Mouse (Mus musculus): ENCODE data around the gene Tanc1.
A peak's percentile ranks its signal among the peaks of the same experiment; 100 is the strongest.

The Tanc1 gene

DNA sequence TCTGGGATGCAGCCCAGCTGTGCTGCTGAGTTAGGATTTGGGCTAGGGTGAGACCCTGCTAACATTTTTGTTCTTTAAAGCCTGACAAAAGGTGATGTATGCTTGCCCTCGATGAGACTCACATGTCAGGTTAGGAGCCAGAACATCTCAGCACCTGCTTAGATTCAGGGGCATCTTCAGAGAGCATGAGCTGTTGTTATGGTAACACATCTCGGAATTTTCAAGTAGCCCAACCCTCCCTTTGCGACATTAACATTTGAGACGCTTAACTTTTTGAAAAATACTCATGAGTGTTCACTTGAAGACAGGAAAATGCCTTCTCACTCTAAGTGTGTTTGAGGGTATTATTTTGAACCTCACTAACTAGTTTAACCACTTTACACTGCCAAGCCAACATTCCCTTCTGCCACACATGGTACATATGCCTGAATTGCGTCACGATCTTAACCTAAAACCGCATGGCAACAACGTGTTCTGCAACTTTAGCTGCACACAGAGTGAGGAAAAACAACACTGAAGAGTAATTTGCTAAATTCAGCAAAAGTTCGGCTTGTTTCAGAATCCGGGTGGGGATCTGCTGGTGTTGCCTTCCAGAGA lies 67.7 kb downstream of the Tanc1 start:
- no peak for DNase-seq (ENCODE audit: extremely low read depth, low read depth)

DNA sequence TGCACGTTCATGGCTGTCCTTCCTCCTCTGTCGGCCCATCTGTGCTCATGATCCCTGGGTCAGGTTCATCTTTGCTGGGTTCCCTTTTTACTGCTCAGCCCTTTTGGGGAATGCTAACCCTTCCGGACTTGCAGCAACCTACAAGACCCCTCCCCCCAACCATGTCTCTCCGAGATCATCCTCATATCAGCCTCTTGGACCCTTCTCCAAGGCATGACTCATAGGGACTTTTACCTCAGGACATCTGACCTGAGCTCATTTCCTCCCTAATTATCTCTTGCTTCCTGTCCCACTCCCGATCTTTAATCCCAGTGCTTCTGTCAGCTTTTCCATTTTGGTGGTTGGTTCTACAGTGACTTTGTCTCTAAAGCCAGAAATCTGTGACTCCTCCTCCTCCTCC lies 68.9 kb downstream of the Tanc1 start:
- no peak for DNase-seq (ENCODE audit: extremely low read depth, low read depth)

- DNase-seq (ENCODE audit: extremely low read depth, low read depth): no peak
These were observed 69.3 kb downstream of the Tanc1 start for GRCm38 (mm10) chr2:59681181-59681580.

- no peak for DNase-seq (ENCODE audit: extremely low read depth, low read depth)
These were observed 73.2 kb downstream of the Tanc1 start for GRCm38 (mm10) chr2:59684864-59685605.

DNA sequence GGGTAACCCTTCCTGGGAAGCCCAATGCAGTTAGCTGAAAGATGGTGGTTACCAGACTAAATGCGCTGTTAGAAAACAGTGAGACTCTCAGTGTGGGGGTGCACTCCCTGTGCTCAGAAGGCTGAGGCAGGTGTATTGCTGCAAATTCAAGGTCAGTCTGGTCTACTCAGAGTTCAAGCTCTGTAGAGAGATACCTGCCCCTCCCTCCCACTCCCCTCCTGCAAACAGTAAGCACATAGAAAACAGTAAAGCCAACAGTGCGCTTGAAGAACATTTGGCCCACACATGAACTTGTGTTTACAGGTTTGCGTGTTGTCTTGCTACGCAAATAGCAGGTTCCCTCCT lies 73.7 kb downstream of the Tanc1 start:
- DNase-seq (ENCODE audit: extremely low read depth, low read depth): no peak

GRCm38 (mm10) chr2:59688261-59689104 lies 76.6 kb downstream of the Tanc1 start:
- DNase-seq (ENCODE audit: extremely low read depth, low read depth): peak; percentile 20

DNA sequence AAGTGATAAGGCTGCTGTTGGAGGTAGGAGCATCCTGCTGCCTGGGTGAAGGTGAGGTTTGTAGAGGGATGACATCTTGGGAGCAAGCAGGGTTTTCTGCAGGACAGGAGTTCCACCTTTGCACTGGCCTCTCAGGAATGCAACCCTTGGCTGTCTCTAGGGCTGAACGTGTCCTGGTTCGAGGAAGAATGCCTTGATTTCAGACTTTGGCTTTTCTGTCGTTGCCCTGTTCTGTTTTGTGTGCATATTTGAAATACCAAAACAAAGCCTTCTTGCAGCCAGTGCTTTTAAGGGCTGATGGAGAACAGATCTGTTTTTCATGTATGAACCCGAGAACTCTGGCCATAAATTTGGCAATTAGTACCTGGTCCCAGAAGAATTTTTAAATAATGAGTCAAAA lies 79.3 kb downstream of the Tanc1 start:
- DNase-seq (ENCODE audit: extremely low read depth, low read depth): no peak

GRCm38 (mm10) chr2:59693473-59693872 lies 81.6 kb downstream of the Tanc1 start:
- DNase-seq (ENCODE audit: extremely low read depth, low read depth): no peak

- no peak for DNase-seq (ENCODE audit: extremely low read depth, low read depth)
These were observed 85.3 kb downstream of the Tanc1 start for GRCm38 (mm10) chr2:59697123-59697522.

DNA sequence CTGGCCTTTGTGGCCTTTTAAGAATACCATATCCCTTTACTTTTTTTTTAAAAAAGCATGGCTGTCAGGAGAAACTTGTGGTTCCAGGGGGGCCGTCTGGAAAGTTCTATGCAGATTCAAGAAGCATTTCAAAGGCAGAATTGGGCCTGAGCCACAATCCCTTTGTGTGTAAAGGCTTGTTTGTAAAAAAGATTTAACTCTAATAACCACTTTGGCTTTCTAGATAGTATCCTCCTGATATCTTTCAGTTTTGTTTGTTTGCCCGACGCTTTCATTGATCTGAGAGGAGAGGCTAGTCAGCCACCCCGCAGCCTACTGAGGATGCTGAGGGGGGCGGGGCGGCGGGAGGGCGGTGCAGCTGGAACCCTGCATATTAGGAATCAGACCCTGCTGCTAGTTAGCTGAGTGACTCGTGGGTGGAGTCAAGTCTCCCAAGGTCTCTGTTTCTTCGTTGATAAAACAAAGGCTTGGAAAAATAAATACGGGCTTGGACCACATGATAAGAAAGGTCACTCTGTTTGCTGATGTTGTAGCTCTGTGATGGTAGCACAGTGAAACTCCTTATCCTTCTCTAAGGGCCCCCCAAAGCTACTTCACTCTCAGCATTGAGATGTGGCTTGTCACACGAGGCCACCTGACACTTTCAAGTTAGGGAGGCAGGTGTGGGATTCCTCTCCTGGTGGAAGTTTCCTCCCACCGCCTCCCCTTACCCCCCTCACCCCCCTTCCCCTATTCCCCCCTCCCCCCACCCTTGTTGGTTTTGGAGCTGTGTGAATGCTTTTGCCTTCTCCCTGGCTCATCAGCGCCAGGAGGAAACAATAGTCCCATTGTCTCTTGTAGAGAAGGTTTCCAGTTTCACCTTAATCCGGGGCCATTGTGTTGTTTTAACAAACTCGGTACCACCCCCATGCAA lies 86.1 kb downstream of the Tanc1 start:
- DNase-seq (ENCODE audit: extremely low read depth, low read depth): no peak

DNA sequence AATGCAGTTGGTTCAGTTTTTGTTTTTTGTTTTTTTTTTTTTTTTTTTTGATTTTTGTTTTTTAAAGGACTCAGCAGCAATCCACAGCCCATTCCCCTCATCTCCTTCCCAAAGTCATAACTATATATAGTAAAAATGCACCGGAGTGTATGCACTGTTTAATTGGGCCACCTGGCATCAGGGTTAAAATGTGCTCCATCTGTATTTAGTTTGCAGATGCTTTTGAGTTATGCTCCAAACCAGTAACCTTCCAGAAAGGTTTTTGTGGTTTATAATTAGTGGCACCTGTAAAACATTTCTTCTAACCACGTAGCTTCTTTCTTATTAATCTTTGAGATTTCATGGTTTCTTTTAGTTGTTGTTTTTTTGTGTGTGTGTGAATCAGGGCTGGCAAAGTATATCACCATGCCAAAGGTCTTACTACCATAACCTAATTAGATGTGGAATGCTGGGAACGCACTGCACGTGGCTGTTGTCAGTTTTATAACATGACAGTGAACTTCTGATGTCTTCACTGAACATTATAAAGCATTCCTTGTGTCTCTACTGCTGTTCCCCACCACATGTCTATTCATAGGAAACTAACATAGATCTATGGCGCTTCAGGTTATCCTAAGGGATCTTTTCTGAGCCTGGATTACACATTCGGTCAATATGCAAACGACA lies 86.9 kb downstream of the Tanc1 start:
- DNase-seq (ENCODE audit: extremely low read depth, low read depth): no peak

GRCm38 (mm10) chr2:59699893-59700292 lies 88.1 kb downstream of the Tanc1 start:
- no peak for DNase-seq (ENCODE audit: extremely low read depth, low read depth)

GRCm38 (mm10) chr2:59705221-59705620 lies 93.4 kb downstream of the Tanc1 start:
- DNase-seq (ENCODE audit: extremely low read depth, low read depth): no peak

DNA sequence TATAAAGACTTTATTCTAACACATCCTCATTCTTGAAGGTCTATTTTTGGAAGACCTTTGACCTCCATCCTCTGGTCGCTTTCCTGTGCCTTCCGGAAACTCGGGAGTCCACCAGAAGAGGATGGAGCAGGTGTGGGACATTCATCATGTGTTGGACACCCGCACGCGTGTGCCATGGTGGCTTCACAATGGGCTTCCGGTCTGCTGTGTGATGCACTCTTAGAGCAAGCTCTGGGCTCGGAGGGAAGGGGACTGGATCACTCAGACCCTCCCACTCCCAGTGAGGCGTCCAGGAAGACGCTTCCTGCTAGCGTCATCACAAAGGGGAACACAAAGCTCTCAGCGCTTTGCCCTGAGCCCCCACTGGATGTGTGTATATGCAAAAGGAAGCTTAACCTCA lies 95.0 kb downstream of the Tanc1 start:
- DNase-seq (ENCODE audit: extremely low read depth, low read depth): no peak

GRCm38 (mm10) chr2:59707922-59708706 lies 96.3 kb downstream of the Tanc1 start:
- no peak for DNase-seq (ENCODE audit: extremely low read depth, low read depth)

DNA sequence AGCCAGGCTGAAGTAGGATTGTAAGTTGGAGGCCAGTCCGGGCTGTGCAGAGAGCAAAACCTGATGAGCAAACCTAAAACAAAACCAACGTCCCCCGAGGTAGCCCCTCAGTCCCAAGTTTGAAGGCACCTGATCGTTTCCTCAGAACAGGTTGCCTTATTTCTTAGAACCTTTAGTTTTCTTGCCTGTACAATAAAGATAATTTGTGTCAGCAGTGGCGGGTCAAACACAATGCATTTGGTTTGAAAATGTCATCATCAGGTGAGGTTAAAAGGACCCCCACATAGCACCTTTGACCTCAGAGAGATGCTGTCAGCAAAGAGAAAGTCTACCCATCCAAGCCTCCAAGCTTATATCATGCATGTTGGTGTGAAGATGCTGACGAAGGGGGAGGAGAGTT lies 98.9 kb downstream of the Tanc1 start:
- DNase-seq (ENCODE audit: extremely low read depth, low read depth): no peak

DNA sequence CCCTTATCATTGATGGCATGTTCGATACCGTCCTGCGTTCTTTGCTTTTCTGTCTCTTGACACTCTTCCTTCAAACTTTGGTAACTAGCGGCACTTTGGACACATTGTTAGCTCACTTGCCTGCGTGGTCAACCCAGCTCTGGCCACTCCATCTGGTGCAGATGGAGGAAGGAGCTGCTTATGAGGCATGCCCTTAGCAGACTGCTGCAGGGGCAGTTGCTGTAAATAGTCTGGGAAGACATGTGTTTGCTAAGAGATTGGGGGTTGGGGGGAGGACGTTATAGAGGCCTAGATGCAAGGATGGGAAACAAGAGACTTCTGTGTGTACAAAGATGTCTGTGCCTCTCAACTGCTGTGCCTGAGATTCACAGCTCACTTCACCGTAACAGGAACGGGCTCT lies 100.2 kb downstream of the Tanc1 start:
- DNase-seq (ENCODE audit: extremely low read depth, low read depth): no peak

- no peak for DNase-seq (ENCODE audit: extremely low read depth, low read depth)
These were observed 100.6 kb downstream of the Tanc1 start for GRCm38 (mm10) chr2:59712484-59712883.

- DNase-seq (ENCODE audit: extremely low read depth, low read depth): no peak
These were observed 102.0 kb downstream of the Tanc1 start for GRCm38 (mm10) chr2:59713626-59714556.
